Mouse (Mus musculus): ENCODE results near the gene Ass1. TPM values are rescaled to one million over a fixed set of nuclear protein-coding genes. Genes with fewer than 3 reads are reported as not detected.

The Ass1 gene
- polyA plus RNA-seq, 1 experiment from 2014 or later = 12.4 TPM

DNA sequence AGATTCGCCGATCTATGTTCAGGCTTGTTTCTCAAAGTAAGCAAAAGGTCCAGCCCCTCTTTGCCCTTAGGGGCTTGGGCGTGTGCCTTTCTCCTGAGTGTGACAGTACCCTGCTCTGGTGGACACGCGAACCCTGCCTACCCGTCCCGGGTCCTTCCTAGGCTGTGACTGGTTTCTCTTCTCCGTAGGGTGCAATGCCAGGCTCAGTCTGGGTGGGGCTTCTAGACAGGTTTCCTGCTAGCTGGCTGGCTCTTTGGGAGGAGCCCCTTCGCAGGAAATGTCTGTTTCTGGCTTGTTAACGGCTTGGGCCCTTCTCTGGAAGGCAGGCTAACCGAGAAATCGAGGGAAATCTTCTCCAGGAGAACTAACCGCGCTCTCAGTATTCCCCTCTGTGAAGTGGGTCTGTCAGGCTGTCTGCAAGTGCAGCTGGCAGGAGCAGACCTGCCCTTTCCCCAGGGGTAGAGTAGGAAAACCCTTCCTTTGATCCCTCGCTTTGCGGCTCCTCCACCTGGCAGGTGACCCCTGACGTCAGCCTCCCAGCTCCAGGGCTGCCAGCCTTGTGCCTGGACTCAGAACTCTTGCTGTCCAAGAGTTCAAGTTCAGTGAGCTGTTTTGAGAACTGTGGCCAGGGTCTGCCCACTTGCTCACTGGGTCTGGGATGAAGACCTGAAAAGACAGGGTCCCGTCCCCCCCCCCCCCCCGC, 827 bp downstream of the Ass1 start:
- H3K9ac ChIP-seq = peak overlapping the region; percentile 55
- H3K27me3 ChIP-seq (replicated peaks) = peaks cover 46% of the 10 kb centered on the region
- ATAC-seq (ENCODE audit: insufficient number of reproducible peaks, low FRiP score) = peak; percentile 43; the same call in 1 of the 2 replicates
- peak overlapping the region; percentile 85 for H3K4me2 ChIP-seq
- no peaks in the 10 kb centered on the region for H3K36me3 ChIP-seq
- H3K4me1 ChIP-seq (replicated peaks) = peaks cover 14% of the 10 kb centered on the region
- H3K4me3 ChIP-seq = peak overlapping the region; percentile 44
- WGBS = 10% methylated on average over 17 of the region's 19 CpGs
- no peaks in the 10 kb centered on the region for H3K9me3 ChIP-seq (replicated peaks)
- no peak overlapping the region for H3K27ac ChIP-seq (ENCODE audit: poor library complexity, severe bottlenecking)

- Histone ChIP-seq H3K27me3 (replicated peaks) (peaks cover 46% of the 10 kb centered on the region), H3K4me2 (no peak overlapping the region), H3K9me3 (replicated peaks) (no peaks in the 10 kb centered on the region), H3K4me1 (replicated peaks) (peaks cover 16% of the 10 kb centered on the region), H3K36me3 (no peaks in the 10 kb centered on the region), H3K4me3 (no peak overlapping the region), H3K9ac (no peak overlapping the region), H3K27ac (ENCODE audit: poor library complexity, severe bottlenecking) (no peak overlapping the region)
- 52% methylated on average over 6 of the region's 6 CpGs for WGBS
- ATAC-seq (ENCODE audit: insufficient number of reproducible peaks, low FRiP score) = no peak
Observed at GRCm38 (mm10) chr2:31471611-31472010, 1.6 kb downstream of the Ass1 start.

GRCm38 (mm10) chr2:31472406-31473065, 2.5 kb downstream of the Ass1 start:
- Histone ChIP-seq H3K9ac (no peak overlapping the region), H3K4me1 (replicated peaks) (peaks cover 16% of the 10 kb centered on the region), H3K27ac (ENCODE audit: poor library complexity, severe bottlenecking) (no peak overlapping the region), H3K4me3 (no peak overlapping the region), H3K36me3 (no peaks in the 10 kb centered on the region), H3K27me3 (replicated peaks) (peaks cover 44% of the 10 kb centered on the region), H3K9me3 (replicated peaks) (no peaks in the 10 kb centered on the region), H3K4me2 (no peak overlapping the region)
- 38% methylated on average over 10 of the region's 10 CpGs for WGBS
- ATAC-seq (ENCODE audit: insufficient number of reproducible peaks, low FRiP score) = no peak

DNA sequence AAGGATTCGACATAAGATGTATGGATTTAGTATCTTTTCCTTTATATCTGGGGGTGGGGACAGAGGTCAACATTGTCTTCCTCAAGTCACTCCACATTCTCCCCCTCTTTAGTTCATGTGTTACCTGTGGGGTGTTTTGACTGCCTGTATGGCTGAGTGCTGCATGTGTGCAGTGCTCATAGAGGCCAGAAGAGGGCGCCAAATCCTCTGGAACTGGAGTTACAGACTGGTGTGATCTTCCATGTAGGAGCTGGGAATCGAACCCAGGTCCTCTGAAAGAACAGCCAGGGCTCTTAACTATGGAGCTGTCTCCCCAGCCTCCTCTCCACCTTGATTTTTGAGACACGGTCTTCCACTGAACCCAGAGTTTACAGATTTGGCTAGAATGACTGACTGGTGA, 3.9 kb downstream of the Ass1 start:
- Histone ChIP-seq H3K4me2 (no peak overlapping the region), H3K4me3 (no peak overlapping the region), H3K9ac (no peak overlapping the region), H3K27me3 (replicated peaks) (peaks cover 31% of the 10 kb centered on the region), H3K27ac (ENCODE audit: poor library complexity, severe bottlenecking) (no peak overlapping the region), H3K4me1 (replicated peaks) (peaks cover 16% of the 10 kb centered on the region), H3K36me3 (no peaks in the 10 kb centered on the region), H3K9me3 (replicated peaks) (no peaks in the 10 kb centered on the region)
- 60% methylated on average over 4 of the region's 4 CpGs for WGBS
- ATAC-seq (ENCODE audit: insufficient number of reproducible peaks, low FRiP score) = no peak

GRCm38 (mm10) chr2:31474686-31475085, 4.7 kb downstream of the Ass1 start:
- Histone ChIP-seq H3K4me2 (no peak overlapping the region), H3K4me1 (replicated peaks) (peaks cover 15% of the 10 kb centered on the region), H3K4me3 (no peak overlapping the region), H3K9ac (no peak overlapping the region), H3K36me3 (no peaks in the 10 kb centered on the region), H3K9me3 (replicated peaks) (no peaks in the 10 kb centered on the region), H3K27ac (ENCODE audit: poor library complexity, severe bottlenecking) (no peak overlapping the region), H3K27me3 (replicated peaks) (peaks cover 31% of the 10 kb centered on the region)
- ATAC-seq (ENCODE audit: insufficient number of reproducible peaks, low FRiP score) = no peak
- 82% methylated on average over 5 of the region's 5 CpGs for WGBS

GRCm38 (mm10) chr2:31476107-31476820, 6.3 kb downstream of the Ass1 start:
- no peaks in the 10 kb centered on the region for H3K36me3 ChIP-seq
- H3K27ac ChIP-seq (ENCODE audit: poor library complexity, severe bottlenecking) = no peak overlapping the region
- no peaks in the 10 kb centered on the region for H3K9me3 ChIP-seq (replicated peaks)
- H3K4me1 ChIP-seq (replicated peaks) = 0 out of 2 replicates have a peak, but pooled peaks cover 3% of the 10 kb centered on the region
- H3K4me2 ChIP-seq = no peak overlapping the region
- no peak overlapping the region for H3K9ac ChIP-seq
- 65% methylated on average over 10 of the region's 10 CpGs for WGBS
- H3K4me3 ChIP-seq = no peak overlapping the region
- ATAC-seq (ENCODE audit: insufficient number of reproducible peaks, low FRiP score) = no peak
- peaks cover 27% of the 10 kb centered on the region for H3K27me3 ChIP-seq (replicated peaks)

DNA sequence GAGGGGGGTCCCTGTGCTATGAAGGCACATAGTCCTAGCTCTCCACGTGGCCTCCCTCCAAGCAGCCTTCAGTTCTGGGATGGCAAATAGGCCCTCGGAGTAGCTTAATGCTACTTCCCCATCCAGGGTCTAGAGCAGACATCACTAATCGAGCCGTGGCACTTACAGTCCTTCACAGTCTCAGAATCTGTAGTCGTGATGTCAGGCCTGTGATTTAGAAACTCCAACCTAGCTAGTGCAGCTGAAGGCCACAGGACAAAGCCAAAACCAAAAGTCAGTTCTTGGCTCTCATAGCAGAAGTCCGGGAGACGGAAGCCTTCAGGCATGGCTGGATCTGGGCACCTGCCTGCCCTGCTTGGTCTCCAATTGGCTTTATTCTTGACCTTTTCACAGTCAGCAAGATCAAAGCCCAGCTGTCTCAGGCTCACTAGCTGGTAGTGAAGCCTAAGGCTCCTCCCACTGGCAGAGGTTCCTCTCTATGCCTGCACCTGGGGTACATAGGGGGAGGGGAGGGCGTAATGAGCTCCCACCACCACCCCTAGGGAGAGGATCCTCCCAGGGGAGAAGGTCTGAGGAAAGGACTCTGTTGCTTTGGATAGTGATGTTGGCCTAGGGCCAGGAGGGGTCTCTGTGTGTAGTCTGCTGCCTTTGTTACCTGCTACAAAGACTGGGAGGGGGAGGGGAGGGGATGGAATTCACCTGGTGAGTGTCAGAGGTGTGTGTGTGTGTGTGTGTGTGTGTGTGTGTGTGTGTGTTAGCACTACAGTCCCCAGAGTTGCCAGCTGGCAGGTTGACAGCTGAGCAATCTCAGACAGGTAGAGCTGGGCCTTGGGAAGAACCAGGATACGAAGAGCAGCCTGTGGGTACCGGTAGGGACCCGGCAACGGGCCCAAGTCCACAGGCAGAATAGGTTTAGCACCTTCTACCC, 7.5 kb downstream of the Ass1 start:
- 76% methylated on average over 12 of the region's 12 CpGs for WGBS
- Histone ChIP-seq H3K4me3 (no peak overlapping the region), H3K9ac (no peak overlapping the region), H3K9me3 (replicated peaks) (no peaks in the 10 kb centered on the region), H3K36me3 (no peaks in the 10 kb centered on the region), H3K4me1 (replicated peaks) (0 out of 2 replicates have a peak, but pooled peaks cover 3% of the 10 kb centered on the region), H3K4me2 (no peak overlapping the region), H3K27me3 (replicated peaks) (peaks cover 16% of the 10 kb centered on the region), H3K27ac (ENCODE audit: poor library complexity, severe bottlenecking) (no peak overlapping the region)
- ATAC-seq (ENCODE audit: insufficient number of reproducible peaks, low FRiP score) = no peak

GRCm38 (mm10) chr2:31482914-31483575, 13.0 kb downstream of the Ass1 start:
- Histone ChIP-seq H3K9ac (no peak overlapping the region), H3K36me3 (no peaks in the 10 kb centered on the region), H3K4me3 (no peak overlapping the region), H3K9me3 (replicated peaks) (no peaks in the 10 kb centered on the region), H3K4me1 (replicated peaks) (no peaks in the 10 kb centered on the region), H3K27ac (ENCODE audit: poor library complexity, severe bottlenecking) (no peak overlapping the region), H3K4me2 (no peak overlapping the region), H3K27me3 (replicated peaks) (peaks cover 49% of the 10 kb centered on the region)
- 26% methylated on average over 8 of the region's 8 CpGs for WGBS
- ATAC-seq (ENCODE audit: insufficient number of reproducible peaks, low FRiP score) = peak; percentile 44; the same call in 1 of the 2 replicates

- Histone ChIP-seq H3K27me3 (replicated peaks) (peaks cover 51% of the 10 kb centered on the region), H3K4me3 (no peak overlapping the region), H3K4me2 (no peak overlapping the region), H3K36me3 (no peaks in the 10 kb centered on the region), H3K9me3 (replicated peaks) (no peaks in the 10 kb centered on the region), H3K4me1 (replicated peaks) (no peaks in the 10 kb centered on the region), H3K9ac (no peak overlapping the region), H3K27ac (ENCODE audit: poor library complexity, severe bottlenecking) (no peak overlapping the region)
- no peak for ATAC-seq (ENCODE audit: insufficient number of reproducible peaks, low FRiP score)
- WGBS = 28% methylated on average over 5 of the region's 5 CpGs
Observed at GRCm38 (mm10) chr2:31484187-31484586, 14.2 kb downstream of the Ass1 start.

- ATAC-seq (ENCODE audit: insufficient number of reproducible peaks, low FRiP score) = no peak
- WGBS = 65% methylated on average over 12 of the region's 12 CpGs
- peaks cover 35% of the 10 kb centered on the region; the same call in 1 of the 2 replicates for H3K27me3 ChIP-seq (replicated peaks)
- H3K9me3 ChIP-seq (replicated peaks) = no peaks in the 10 kb centered on the region
- no peaks in the 10 kb centered on the region for H3K4me1 ChIP-seq (replicated peaks)
- no peak overlapping the region for H3K4me2 ChIP-seq
- H3K36me3 ChIP-seq = no peaks in the 10 kb centered on the region
- H3K27ac ChIP-seq (ENCODE audit: poor library complexity, severe bottlenecking) = no peak overlapping the region
- no peak overlapping the region for H3K9ac ChIP-seq
- no peak overlapping the region for H3K4me3 ChIP-seq
Observed at GRCm38 (mm10) chr2:31489166-31489565, 19.2 kb downstream of the Ass1 start.

Data from heart, embryonic 12.5 days (tissue).